Mouse (Mus musculus) CH12.LX (cell line): Measurements from ENCODE around the gene Ttc7b. TPM values are rescaled to one million over a fixed set of nuclear protein-coding genes. Genes with fewer than 3 reads are reported as not detected.

Experiments used
- DNase-seq: peaks from one replicate; pipeline ENCODE4 v3.0.0-alpha.2; 2013; ENCODE audit errors: extremely low read depth
- H3K27ac ChIP-seq: 2 replicates; pipeline ENCODE4 v1.5.1; 2012; ENCODE audit warnings: low read depth, mild to moderate bottlenecking, control low read depth, moderate library complexity; ENCODE audit not compliant: insufficient read depth
- H3K27me3 ChIP-seq: replicated peaks from 2 replicates; pipeline ENCODE3; 2012; ENCODE audit warnings: inconsistent platforms
- H3K36me3 ChIP-seq, 2 experiments: replicated peaks in 1 of 2; 2 replicates each; pipeline versions ENCODE3 to v1.6.1; 2012; ENCODE audit warnings: inconsistent platforms in 1 of 2, low read length in 1 of 2, mild to moderate bottlenecking in 1 of 2, mixed read lengths in 1 of 2, moderate library complexity in 1 of 2; ENCODE audit not compliant: control insufficient read depth in 1 of 2, insufficient read depth in 1 of 2
- H3K4me1 ChIP-seq, 2 experiments: 2 replicates each; pipeline ENCODE4 v1.6.1; 2012; ENCODE audit warnings: inconsistent platforms in 1 of 2, moderate library complexity in 1 of 2; ENCODE audit not compliant: insufficient read depth in 2 of 2, control insufficient read depth in 1 of 2
- H3K4me2 ChIP-seq: 2 replicates; pipeline ENCODE4 v1.6.1; 2012; ENCODE audit warnings: low read depth, mild to moderate bottlenecking, control low read depth; ENCODE audit not compliant: poor library complexity, insufficient read depth, severe bottlenecking
- H3K4me3 ChIP-seq, 3 experiments: fragments of 150-350 bp in 1 of 3; sonication (generic) in 1 of 3; replicated peaks in 1 of 3; 2 replicates each; pipeline versions ENCODE3 to v1.5.1; 2011 to 2012; ENCODE audit warnings: low read depth in 2 of 3, low read length in 2 of 3, mild to moderate bottlenecking in 2 of 3, moderate library complexity in 2 of 3, control low read depth in 1 of 3, improper control_type of control experiment in 1 of 3, inconsistent platforms in 1 of 3, mixed read lengths in 1 of 3; ENCODE audit not compliant: poor library complexity in 1 of 3
- H3K79me2 ChIP-seq: replicated peaks from 2 replicates; pipeline ENCODE4 v1.6.1; 2012; ENCODE audit warnings: mild to moderate bottlenecking, moderate library complexity; ENCODE audit not compliant: control insufficient read depth, poor library complexity, insufficient read depth, severe bottlenecking; ENCODE audit errors: extremely low read depth
- H3K9ac ChIP-seq: 2 replicates; pipeline ENCODE4 v1.6.1; 2012; ENCODE audit warnings: low read depth, mild to moderate bottlenecking, control low read depth, moderate library complexity; ENCODE audit not compliant: insufficient read depth
- H3K9me3 ChIP-seq: replicated peaks from 2 replicates; pipeline ENCODE3; 2012; ENCODE audit warnings: low read length, inconsistent platforms, mixed read lengths
- BHLHE40 ChIP-seq: IDR thresholded peaks from 2 replicates; pipeline ENCODE4 v1.6.1; 2011; ENCODE audit warnings: mild to moderate bottlenecking, low read depth, low read length, improper control_type of control experiment
- CHD1 ChIP-seq: IDR thresholded peaks from 2 replicates; pipeline ENCODE4 v1.6.1; 2012; ENCODE audit warnings: low read depth, low read length, improper control_type of control experiment, inconsistent platforms
- CHD2 ChIP-seq: IDR thresholded peaks from 2 replicates; pipeline ENCODE4 v1.6.1; 2011; ENCODE audit warnings: low read length, improper control_type of control experiment
- CTCF ChIP-seq, 2 experiments: IDR thresholded peaks in 1 of 2; conservative IDR thresholded peaks in 1 of 2; 2 replicates each; pipeline ENCODE4 v1.5.1; 2011 to 2012; ENCODE audit warnings: low read depth in 2 of 2, low read length in 2 of 2, improper control_type of control experiment in 1 of 2, inconsistent platforms in 1 of 2, mild to moderate bottlenecking in 1 of 2, moderate library complexity in 1 of 2
- GABPA ChIP-seq: IDR thresholded peaks from 2 replicates; pipeline ENCODE4 v1.6.1; 2012; ENCODE audit warnings: low read depth, low read length, improper control_type of control experiment, inconsistent platforms; ENCODE audit not compliant: insufficient replicate concordance
- HCFC1 ChIP-seq: IDR thresholded peaks from 2 replicates; pipeline ENCODE4 v1.6.1; 2012; ENCODE audit warnings: low read depth, mild to moderate bottlenecking, inconsistent platforms, low read length, improper control_type of control experiment
- IRF4 ChIP-seq: IDR thresholded peaks from 2 replicates; pipeline ENCODE4 v1.6.1; 2014; ENCODE audit warnings: low read depth, mild to moderate bottlenecking, inconsistent platforms, low read length, improper control_type of control experiment
- JUN ChIP-seq: IDR thresholded peaks from 2 replicates; pipeline ENCODE4 v1.6.1; 2011; ENCODE audit warnings: low read depth, mild to moderate bottlenecking, low read length, improper control_type of control experiment, moderate library complexity; ENCODE audit not compliant: insufficient read depth
- JUND ChIP-seq: conservative IDR thresholded peaks from 2 replicates; pipeline ENCODE4 v1.6.1; 2011; ENCODE audit warnings: low read depth, low read length, improper control_type of control experiment
- KAT2A ChIP-seq: IDR thresholded peaks from 2 replicates; pipeline ENCODE4 v1.6.1; 2012; ENCODE audit warnings: low read length, improper control_type of control experiment, inconsistent platforms; ENCODE audit not compliant: insufficient replicate concordance
- MAX ChIP-seq: IDR thresholded peaks from 2 replicates; pipeline ENCODE4 v1.6.1; 2011; ENCODE audit warnings: low read length, improper control_type of control experiment
- MAZ ChIP-seq: IDR thresholded peaks from 2 replicates; pipeline ENCODE4 v1.6.1; 2012; ENCODE audit warnings: low read depth, mild to moderate bottlenecking, inconsistent platforms, low read length, improper control_type of control experiment, moderate library complexity
- MXI1 ChIP-seq: IDR thresholded peaks from 2 replicates; pipeline ENCODE4 v1.6.1; 2011; ENCODE audit warnings: mild to moderate bottlenecking, low read depth, low read length, improper control_type of control experiment
- NRF1 ChIP-seq: IDR thresholded peaks from 2 replicates; pipeline ENCODE4 v1.6.1; 2014; ENCODE audit warnings: low read depth, mild to moderate bottlenecking, inconsistent platforms, low read length, improper control_type of control experiment, moderate library complexity
- PAX5 ChIP-seq: IDR thresholded peaks from 2 replicates; pipeline ENCODE4 v1.6.1; 2012; ENCODE audit warnings: low read length, inconsistent platforms, mixed read lengths
- RCOR1 ChIP-seq: conservative IDR thresholded peaks from 2 replicates; pipeline ENCODE4 v1.6.1; 2012; ENCODE audit warnings: low read depth, mild to moderate bottlenecking, inconsistent platforms, low read length, improper control_type of control experiment
- SMC3 ChIP-seq: IDR thresholded peaks from 2 replicates; pipeline ENCODE4 v1.6.1; 2011; ENCODE audit warnings: low read depth, low read length, improper control_type of control experiment
- ZKSCAN1 ChIP-seq: IDR thresholded peaks from 2 replicates; pipeline ENCODE4 v1.6.1; 2012; ENCODE audit warnings: low read depth, inconsistent platforms, low read length, improper control_type of control experiment, borderline replicate concordance
- ZMIZ1 ChIP-seq: IDR thresholded peaks from 2 replicates; pipeline ENCODE4 v1.6.1; 2012; ENCODE audit warnings: low read depth, mild to moderate bottlenecking, inconsistent platforms, low read length, improper control_type of control experiment
- dilution Hi-C: fragments of 300-500 bp; cut with MboI; formaldehyde crosslinking; loops from 2 replicates; pipeline ENCODE4 v1.14.3; 2020; ENCODE audit warnings: low sequenced_read_pairs; ENCODE audit not compliant: extremely low pct_unique_long_range_greater_than_20kb, extremely low pct_ligation_motif_present
- in situ Hi-C: fragments of 300-500 bp; cut with MboI; formaldehyde crosslinking; loops from 3 replicates; pipeline ENCODE4 v1.14.3; 2019; ENCODE audit warnings: low sequenced_read_pairs, low pct_ligation_motif_present, low pct_unique_long_range_greater_than_20kb, mixed read lengths
- polyA plus RNA-seq: library from polyadenylated mRNA; unstranded; fragments of >175 nt; gene quantifications from 2 replicates; pipeline ENCODE4 v1.2.1, GENCODE M21; 2012; ENCODE audit warnings: low read depth; ENCODE audit not compliant: insufficient read length
- total RNA-seq, 2 experiments: library from RNA; depleted of rRNA; stranded (reverse); fragments of 300-350 nt in 1 of 2; fragments of >200 nt in 1 of 2; gene quantifications; 2 replicates each; pipeline ENCODE4 v1.2.3; 2012 to 2014

Ttc7b gene
- total and polyA plus RNA-seq, 3 experiments: 7.8 to 18.3 (median 12.7) TPM

- no peak overlapping the region for H3K4me2 ChIP-seq
- no peak overlapping the region for H3K27ac ChIP-seq
- H3K4me1 ChIP-seq: no peaks in the 10 kb centered on the region
- DNase-seq: no peak
- no peak overlapping the region for H3K4me3 ChIP-seq
- H3K9ac ChIP-seq: no peak overlapping the region
- no peaks in the 10 kb centered on the region for H3K27me3 ChIP-seq
- no peaks in the 10 kb centered on the region for H3K36me3 ChIP-seq
- H3K79me2 ChIP-seq: no peaks in the 10 kb centered on the region
- TF ChIP-seq CHD2: no peak
- no peak for TF ChIP-seq MAZ
- no peak for TF ChIP-seq RCOR1
- no peak for TF ChIP-seq JUN
- no peak for TF ChIP-seq HCFC1
- TF ChIP-seq PAX5: no peak
- no peak for TF ChIP-seq JUND
- no peak for TF ChIP-seq NRF1
- H3K9me3 ChIP-seq: peaks cover 4% of the 10 kb centered on the region
- in situ Hi-C loops: no loop called here
- dilution Hi-C loops: no loop called here
These were observed 231.1 kb downstream of the Ttc7b start for GRCm38 (mm10) chr12:100289267-100290177.

DNA sequence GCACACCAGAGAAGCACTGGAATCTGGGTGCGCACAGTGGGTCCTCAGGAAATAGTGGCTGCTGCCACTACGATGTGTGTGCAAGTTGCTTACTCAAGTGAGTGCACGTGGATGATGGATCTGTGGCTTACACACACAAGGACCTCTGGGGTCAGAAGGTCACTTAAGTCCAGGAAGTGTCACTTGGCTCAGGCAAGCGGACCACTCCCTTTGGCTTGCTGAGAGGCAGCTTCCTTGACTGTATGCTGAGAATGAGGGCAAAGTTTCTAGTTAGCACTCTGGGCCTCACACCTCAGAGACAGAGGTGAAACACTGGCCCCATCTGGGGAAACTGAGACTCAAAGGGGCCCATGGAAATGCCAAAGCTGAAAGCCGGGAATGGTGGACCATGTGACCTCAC, 232.6 kb downstream of the Ttc7b start:
- in situ Hi-C loops: no loop called here

GRCm38 (mm10) chr12:100287565-100287964, 233.1 kb downstream of the Ttc7b start:
- in situ Hi-C loops: no loop called here
- no peak overlapping the region for H3K9ac ChIP-seq
- dilution Hi-C loops: no loop called here
- no peaks in the 10 kb centered on the region for H3K36me3 ChIP-seq
- no peaks in the 10 kb centered on the region for H3K79me2 ChIP-seq
- H3K9me3 ChIP-seq: no peaks in the 10 kb centered on the region
- H3K27me3 ChIP-seq: no peaks in the 10 kb centered on the region
- no peak for TF ChIP-seq SMC3
- no peak for TF ChIP-seq BHLHE40
- no peak for TF ChIP-seq CTCF (conservative IDR thresholded peaks at IDR 0.05 in 1 of 2, IDR thresholded peaks at IDR 0.05 in 1 of 2; ENCODE audit: low read depth in 2 of 2, low read length in 2 of 2)
- no peak for TF ChIP-seq CHD1
- TF ChIP-seq PAX5: no peak
- TF ChIP-seq RCOR1: no peak
- no peak for TF ChIP-seq MXI1
- no peak for TF ChIP-seq GABPA
- TF ChIP-seq KAT2A: no peak
- no peak for TF ChIP-seq HCFC1
- TF ChIP-seq IRF4: no peak
- TF ChIP-seq JUND: no peak
- TF ChIP-seq MAX: no peak
- no peak overlapping the region for H3K27ac ChIP-seq
- no peak for DNase-seq
- no peak overlapping the region for H3K4me2 ChIP-seq
- H3K4me1 ChIP-seq: peaks cover 6 to 15% of the 10 kb centered on the region in 2 experiments
- no peak overlapping the region for H3K4me3 ChIP-seq

More for the DNA sequence above, 232.6 kb downstream of the Ttc7b start:
- Histone ChIP-seq H3K9me3 (no peaks in the 10 kb centered on the region), H3K36me3 (no peaks in the 10 kb centered on the region), H3K27me3 (no peaks in the 10 kb centered on the region)
- DNase-seq: no peak
- TF ChIP-seq ZKSCAN1 (0 out of 2 replicates have a peak, but pooled peaks have one; percentile 20), ZMIZ1 (no peak)
- TF ChIP-seq, all 38 proteins: peak for 1
- H3K4me1 ChIP-seq: peaks cover 1 to 11% of the 10 kb centered on the region in 2 experiments; a peak in 3 of 4 replicates
- dilution Hi-C loops: no loop called here
- no peak overlapping the region for H3K27ac ChIP-seq
- H3K9ac ChIP-seq: no peak overlapping the region
- H3K79me2 ChIP-seq: no peaks in the 10 kb centered on the region
- H3K4me3 ChIP-seq: no peak overlapping the region
- no peak overlapping the region for H3K4me2 ChIP-seq
